Comparison of ENCODE assay signal across 18 mouse cellular contexts in genomic region chr9:123206526-123206925, GRCm38 (mm10). TPM values are rescaled to one million over a fixed set of nuclear protein-coding genes. Genes with fewer than 3 reads are reported as not detected.
DNase-seq lines count a peak whose midpoint lies in the region; ATAC-seq and TF ChIP-seq lines count a peak whose summit lies in the region.
"Had no signal": no experiment of that assay in that cellular context is flagged by ENCODE, and none has a peak within 500 bp of the region (broad histone marks: within the 10 kb centered on the region; RNA-seq: fewer than 3 reads in every experiment).

No protein-coding gene starts in this region.

- TF ChIP-seq CTCF in lung, postnatal 0 days (IDR thresholded peaks at IDR 0.05), result no peak

- no peaks in the 10 kb centered on the region for H3K36me3 ChIP-seq in heart, embryonic 15.5 days
- no peaks in the 10 kb centered on the region for H3K36me3 ChIP-seq in heart, embryonic 10.5 days
- no peaks in the 10 kb centered on the region for H3K36me3 ChIP-seq in lung, postnatal 0 days (ENCODE audit: insufficient read depth, low read length)
- no peaks in the 10 kb centered on the region for H3K36me3 ChIP-seq in limb, embryonic 10.5 days
- H3K36me3 ChIP-seq: embryonic facial prominence, embryonic 15.5 days; forebrain, embryonic 10.5 days; hindbrain, embryonic 12.5 days; neural tube, embryonic 12.5 days had no signal

- H3K4me1 ChIP-seq in heart, embryonic 15.5 days (replicated peaks), result no peaks in the 10 kb centered on the region
- H3K4me1 ChIP-seq in heart, embryonic 10.5 days, result 0 out of 2 replicates have a peak, but pooled peaks cover 7% of the 10 kb centered on the region
- no peaks in the 10 kb centered on the region; the same call in 1 of the 2 replicates for H3K4me1 ChIP-seq in lung, postnatal 0 days (ENCODE audit: insufficient read depth, low read depth, low read length)
- no peaks in the 10 kb centered on the region for H3K4me1 ChIP-seq in limb, embryonic 10.5 days
- H3K4me1 ChIP-seq: forebrain, embryonic 10.5 days; hindbrain, embryonic 12.5 days; neural tube, embryonic 12.5 days had no signal

- no peak overlapping the region for H3K9ac ChIP-seq in heart, embryonic 15.5 days
- H3K9ac ChIP-seq in lung, postnatal 0 days (replicated peaks; ENCODE audit: low read depth), result no peak overlapping the region
- H3K9ac ChIP-seq: embryonic facial prominence, embryonic 15.5 days; hindbrain, embryonic 12.5 days; neural tube, embryonic 12.5 days had no signal

- no peak overlapping the region for H3K27ac ChIP-seq in heart, embryonic 15.5 days
- H3K27ac ChIP-seq in heart, embryonic 10.5 days, result no peak overlapping the region
- H3K27ac ChIP-seq in lung, postnatal 0 days (ENCODE audit: low read length), result peak overlapping the region; percentile 23; the same call in 1 of the 2 replicates
- no peak overlapping the region for H3K27ac ChIP-seq in limb, embryonic 10.5 days
- H3K27ac ChIP-seq: embryonic facial prominence, embryonic 15.5 days; forebrain, embryonic 10.5 days; hindbrain, embryonic 12.5 days; neural tube, embryonic 12.5 days had no signal

- TF ChIP-seq EP300 in lung, postnatal 0 days (IDR thresholded peaks at IDR 0.05), result no peak

- H3K27me3 ChIP-seq in heart, embryonic 15.5 days, result no peaks in the 10 kb centered on the region
- H3K27me3 ChIP-seq in heart, embryonic 10.5 days (ENCODE audit: insufficient read depth, poor library complexity, severe bottlenecking), result no peaks in the 10 kb centered on the region
- H3K27me3 ChIP-seq in lung, postnatal 0 days (replicated peaks; ENCODE audit: insufficient read depth, low read length), result no peaks in the 10 kb centered on the region
- no peaks in the 10 kb centered on the region for H3K27me3 ChIP-seq in limb, embryonic 10.5 days (ENCODE audit: low read depth, poor library complexity, severe bottlenecking)
- H3K27me3 ChIP-seq: embryonic facial prominence, embryonic 15.5 days; hindbrain, embryonic 12.5 days; neural tube, embryonic 12.5 days had no signal

- no peak for DNase-seq in heart, embryonic 10.5 days (ENCODE audit: low spot score)
- peak; percentile 65 for DNase-seq in lung, postnatal 0 days (ENCODE audit: low spot score)
- DNase-seq in lung, postnatal 14 days, result no peak
- peak; percentile 31 for DNase-seq in kidney, postnatal 10 days
- DNase-seq in yolk sac, embryonic 10.5 days (ENCODE audit: low spot score), result peak; percentile 79
- no peak for DNase-seq in layer of hippocampus, adult 9-11 months
- DNase-seq in limb, embryonic 10.5 days (ENCODE audit: low spot score), result no peak
- DNase-seq: cerebellum, adult 9-10 months; heart, adult 18-20 months; right cerebral cortex, postnatal 25 days; thymus, postnatal 4 days had no signal

- H3K4me2 ChIP-seq in heart, embryonic 15.5 days, result no peak overlapping the region
- H3K4me2 ChIP-seq in lung, postnatal 0 days (replicated peaks; ENCODE audit: low read depth, low read length), result no peak overlapping the region
- H3K4me2 ChIP-seq: embryonic facial prominence, embryonic 15.5 days; hindbrain, embryonic 12.5 days; liver, embryonic 11.5 days; neural tube, embryonic 12.5 days had no signal

- no peaks in the 10 kb centered on the region for H3K9me3 ChIP-seq in heart, embryonic 15.5 days (replicated peaks)
- H3K9me3 ChIP-seq in heart, embryonic 10.5 days, result no peaks in the 10 kb centered on the region
- no peaks in the 10 kb centered on the region for H3K9me3 ChIP-seq in lung, postnatal 0 days (ENCODE audit: low read length)
- H3K9me3 ChIP-seq in limb, embryonic 10.5 days (replicated peaks), result no peaks in the 10 kb centered on the region
- H3K9me3 ChIP-seq: embryonic facial prominence, embryonic 15.5 days; forebrain, embryonic 10.5 days; hindbrain, embryonic 12.5 days; neural tube, embryonic 12.5 days had no signal

- no peak overlapping the region for H3K4me3 ChIP-seq in heart, embryonic 15.5 days
- H3K4me3 ChIP-seq in heart, embryonic 10.5 days, result no peak overlapping the region
- no peak overlapping the region for H3K4me3 ChIP-seq in lung, postnatal 0 days (ENCODE audit: low read depth, low read length)
- H3K4me3 ChIP-seq in limb, embryonic 10.5 days, result no peak overlapping the region
- H3K4me3 ChIP-seq: embryonic facial prominence, embryonic 15.5 days; forebrain, embryonic 10.5 days; hindbrain, embryonic 12.5 days; neural tube, embryonic 12.5 days had no signal

- WGBS in heart, embryonic 15.5 days, result 33% methylated on average over 2 of the region's 2 CpGs
- 45% methylated on average over 2 of the region's 2 CpGs for WGBS in heart, embryonic 10.5 days
- 3% methylated on average over 2 of the region's 2 CpGs for WGBS in lung, postnatal 0 days
- WGBS in limb, embryonic 10.5 days, result 59% methylated on average over 2 of the region's 2 CpGs

- 0 out of 2 replicates have a peak, but pooled peaks have one; percentile 43 for ATAC-seq in heart, embryonic 15.5 days (replicated peaks; ENCODE audit: insufficient number of reproducible peaks, insufficient read depth, low FRiP score, low read depth)
- peak; percentile 85 for ATAC-seq in lung, postnatal 0 days
- ATAC-seq: inflammation-experienced regulatory T-cells, adult 6 months had no signal

RNA-seq across cellular contexts. Expression of gene Cdcp1, which starts 9.3 kb away (rescaled TPM):
- 0.39 and 2.4 TPM in 2 replicates for polyA plus RNA-seq in heart, embryonic 15.5 days (2015; fragmentation: Nextera tagmentation; extraction: Ambion mirVana)
- 0.74 and 3.0 TPM in 2 replicates for polyA plus RNA-seq in heart, embryonic 10.5 days (2016; fragmentation: Nextera tagmentation; extraction: Ambion mirVana)
- 9.8 and 10.9 TPM in 2 replicates for polyA plus RNA-seq in lung, postnatal 0 days (2015; fragmentation: Nextera tagmentation; extraction: Ambion mirVana)
- polyA plus RNA-seq in limb, embryonic 10.5 days (2016; fragmentation: Nextera tagmentation; extraction: Ambion mirVana), result 2.8 and 3.5 TPM in 2 replicates

RNA-seq across cellular contexts. Expression of gene Tmem158, which starts 54.0 kb away (rescaled TPM):
- 10.4 and 17.6 TPM in 2 replicates for polyA plus RNA-seq in heart, embryonic 15.5 days (2015; fragmentation: Nextera tagmentation; extraction: Ambion mirVana)
- 2.2 and 7.1 TPM in 2 replicates for polyA plus RNA-seq in heart, embryonic 10.5 days (2016; fragmentation: Nextera tagmentation; extraction: Ambion mirVana)
- polyA plus RNA-seq in lung, postnatal 0 days (2015; fragmentation: Nextera tagmentation; extraction: Ambion mirVana), result 16.0 and 17.5 TPM in 2 replicates
- 4.2 and 4.9 TPM in 2 replicates for polyA plus RNA-seq in limb, embryonic 10.5 days (2016; fragmentation: Nextera tagmentation; extraction: Ambion mirVana)

RNA-seq across cellular contexts. Expression of gene Clec3b, which starts 55.8 kb away (rescaled TPM):
- polyA plus RNA-seq in heart, embryonic 15.5 days (2015; fragmentation: Nextera tagmentation; extraction: Ambion mirVana), result 1.5 and 2.9 TPM in 2 replicates
- not detected in 2 replicates for polyA plus RNA-seq in heart, embryonic 10.5 days (2016; fragmentation: Nextera tagmentation; extraction: Ambion mirVana)
- polyA plus RNA-seq in lung, postnatal 0 days (2015; fragmentation: Nextera tagmentation; extraction: Ambion mirVana), result 84.7 and 86.6 TPM in 2 replicates
- polyA plus RNA-seq in limb, embryonic 10.5 days (2016; fragmentation: Nextera tagmentation; extraction: Ambion mirVana), result 0.20 TPM in 1 of 2 replicates, not detected in the other
- polyA plus RNA-seq: forebrain, embryonic 10.5 days; liver, embryonic 11.5 days; neural tube, embryonic 12.5 days had no signal

Comparison
In these comparisons a context has a peak if more than half of its experiments do, and no peak if none do; other contexts are left out.
1. DNase-seq: peak in lung, postnatal 0 days (single experiment), kidney, postnatal 10 days (single experiment) and yolk sac, embryonic 10.5 days (single experiment); none in heart, embryonic 10.5 days (single experiment), lung, postnatal 14 days (single experiment), layer of hippocampus, adult 9-11 months (single experiment) and limb, embryonic 10.5 days (single experiment).
2. RNA of gene Clec3b, which starts 55.8 kb away (polyA plus RNA-seq): 84.7 to 86.6 TPM in lung, postnatal 0 days; 1.5 to 2.9 TPM in heart, embryonic 15.5 days, not detected in heart, embryonic 10.5 days and 0.20 TPM in limb, embryonic 10.5 days; every median in the first group is over 10 times any median in the second.